Mouse (Mus musculus): ENCODE measurements around the gene Ccer2. TPM values are rescaled to one million over a fixed set of nuclear protein-coding genes. Genes with fewer than 3 reads are reported as not detected.
A peak's percentile ranks its signal among the peaks of the same experiment; 100 is the strongest.

Ccer2 gene
- polyA plus RNA-seq, 1 experiment: not detected

DNA sequence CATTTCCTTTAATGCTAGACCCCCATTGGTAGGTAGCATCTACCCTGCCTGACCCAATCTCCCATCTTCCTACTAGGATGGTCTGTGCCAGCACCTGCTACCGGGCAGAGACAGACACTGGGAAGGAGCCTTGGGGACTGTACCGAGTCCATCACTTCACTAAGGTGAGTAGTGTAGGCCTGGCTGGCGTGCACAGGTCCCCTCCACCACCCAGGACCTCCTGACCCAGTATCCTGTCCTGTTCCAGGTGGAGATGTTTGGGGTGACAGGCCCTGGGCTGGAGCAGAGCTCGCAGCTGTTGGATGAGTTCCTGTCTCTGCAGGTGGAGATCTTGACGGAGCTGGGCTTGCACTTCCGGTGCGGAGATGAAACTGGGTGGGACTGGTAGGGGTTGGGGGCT, 6.0 kb upstream of the Ccer2 start:
- no peak for DNase-seq (ENCODE audit: low spot score)

DNA sequence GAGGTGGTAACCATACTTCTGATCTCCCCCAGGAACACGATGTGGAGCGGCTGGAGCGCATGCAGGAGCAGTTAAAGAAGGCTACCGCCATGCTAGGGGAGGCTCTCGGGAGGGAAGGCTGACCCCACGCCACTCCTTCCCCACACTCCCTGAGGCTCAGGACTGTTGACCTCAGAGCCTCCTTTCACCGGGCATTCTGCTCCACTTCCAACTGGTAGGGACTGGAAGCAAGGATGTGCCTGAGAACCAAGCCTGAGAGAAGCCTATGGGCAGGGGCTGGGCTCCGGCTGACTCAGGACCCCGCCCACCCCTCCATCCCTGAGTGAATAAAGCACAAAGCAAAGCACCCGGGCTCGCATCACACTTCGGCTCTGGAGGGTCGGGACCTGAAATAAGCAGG, 2.6 kb downstream of the Ccer2 start:
- no peak for DNase-seq (ENCODE audit: low spot score)

DNA sequence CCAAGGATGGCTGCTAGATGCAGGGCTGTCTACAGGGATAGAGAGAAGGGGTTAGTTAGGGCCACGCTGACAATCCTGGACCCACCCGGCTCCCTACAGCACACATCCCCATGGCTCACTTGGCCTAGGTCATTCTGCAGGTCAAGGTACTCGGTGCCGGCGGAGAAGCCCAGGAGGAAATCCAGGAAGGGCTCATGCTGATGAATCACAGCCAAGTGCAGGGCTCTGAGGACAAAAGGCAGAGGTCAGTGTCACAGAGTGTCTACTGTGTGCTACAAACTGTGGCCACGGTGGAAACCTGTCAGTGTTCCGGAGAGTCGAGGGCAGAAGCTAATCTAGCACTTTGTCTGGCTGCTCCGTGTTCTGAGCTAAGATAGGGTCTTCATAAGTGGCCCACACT, 5.9 kb downstream of the Ccer2 start:
- no peak for DNase-seq (ENCODE audit: low spot score)

DNA sequence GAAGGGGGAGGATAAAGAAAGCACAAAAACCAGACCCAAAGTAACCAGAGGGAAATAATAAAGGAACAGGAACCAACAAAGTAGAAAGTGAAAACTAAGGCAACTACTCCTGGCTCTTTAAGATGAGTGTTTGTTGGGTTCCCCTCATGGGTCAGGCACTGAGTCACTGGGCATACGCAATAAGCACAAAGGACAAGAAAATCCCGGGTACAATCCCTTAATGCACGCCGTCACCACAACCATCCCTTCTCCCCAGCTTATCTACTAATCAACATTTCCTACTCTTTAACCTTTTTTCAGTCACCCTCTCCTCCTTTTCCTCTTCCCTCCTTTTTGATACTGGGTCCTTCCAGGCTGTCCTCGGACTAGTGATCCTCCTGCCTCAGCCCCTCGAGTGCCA, 9.2 kb downstream of the Ccer2 start:
- no peak for DNase-seq (ENCODE audit: low spot score)

DNA sequence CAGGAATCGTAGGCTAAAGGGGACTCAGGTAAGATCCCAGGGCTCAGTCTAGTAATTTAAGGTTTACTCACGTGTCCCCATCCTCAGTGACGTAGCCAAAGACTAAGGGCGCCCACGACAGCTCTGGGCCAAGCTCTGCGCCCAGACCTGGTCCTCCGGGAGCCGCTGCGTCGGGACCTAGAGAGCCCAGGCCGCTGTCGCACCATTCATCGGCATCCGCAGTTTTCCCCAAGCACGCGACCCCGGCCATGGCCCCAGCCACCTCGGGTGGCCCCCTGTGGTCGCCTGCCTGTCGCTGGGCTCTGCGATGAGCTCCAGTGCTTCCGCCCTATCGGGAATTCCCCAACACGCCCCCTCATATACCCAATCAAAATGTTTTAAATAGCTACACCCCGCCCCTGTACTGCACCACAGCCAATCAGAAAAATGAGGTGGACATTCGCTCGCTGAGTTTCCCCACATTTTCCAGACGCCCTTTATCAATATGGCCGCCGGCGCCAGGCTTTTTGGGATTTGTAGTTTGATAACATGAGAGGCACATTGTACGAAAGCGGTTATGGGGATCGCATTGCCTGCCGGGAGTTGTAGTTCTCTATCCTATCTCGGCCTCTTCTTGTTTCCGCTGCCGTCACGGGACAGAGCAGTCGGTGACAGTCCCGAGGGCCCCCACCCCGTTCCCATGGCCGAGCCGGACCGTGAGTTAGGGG, 10.4 kb downstream of the Ccer2 start, which contains the start of gene Sirt2:
Sirt2 (plus strand) TSS at position 563 of the 707 bp plus-strand sequence.
- DNase-seq (ENCODE audit: low spot score): peak; percentile 79

DNA sequence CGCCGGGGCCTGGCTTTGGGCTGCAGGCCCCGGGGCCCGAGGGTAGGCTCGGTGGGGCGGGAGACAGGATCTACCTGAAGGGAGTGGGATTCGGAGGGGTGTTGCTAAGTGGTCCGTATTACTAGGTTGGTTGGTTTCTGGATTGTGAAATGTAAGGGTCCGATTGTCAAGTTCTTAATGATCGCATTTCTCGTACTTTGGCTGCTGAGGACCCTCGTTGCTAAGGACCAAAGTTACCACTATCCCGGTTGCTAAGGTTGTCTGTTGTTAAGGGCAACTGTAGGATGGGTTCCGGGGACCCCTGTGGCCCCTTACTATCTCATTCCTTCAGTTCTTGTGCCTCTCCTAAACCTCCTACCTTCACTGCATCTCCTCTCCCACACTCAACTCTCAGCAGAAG, 10.9 kb downstream of the Ccer2 start:
- no peak for DNase-seq (ENCODE audit: low spot score)

DNA sequence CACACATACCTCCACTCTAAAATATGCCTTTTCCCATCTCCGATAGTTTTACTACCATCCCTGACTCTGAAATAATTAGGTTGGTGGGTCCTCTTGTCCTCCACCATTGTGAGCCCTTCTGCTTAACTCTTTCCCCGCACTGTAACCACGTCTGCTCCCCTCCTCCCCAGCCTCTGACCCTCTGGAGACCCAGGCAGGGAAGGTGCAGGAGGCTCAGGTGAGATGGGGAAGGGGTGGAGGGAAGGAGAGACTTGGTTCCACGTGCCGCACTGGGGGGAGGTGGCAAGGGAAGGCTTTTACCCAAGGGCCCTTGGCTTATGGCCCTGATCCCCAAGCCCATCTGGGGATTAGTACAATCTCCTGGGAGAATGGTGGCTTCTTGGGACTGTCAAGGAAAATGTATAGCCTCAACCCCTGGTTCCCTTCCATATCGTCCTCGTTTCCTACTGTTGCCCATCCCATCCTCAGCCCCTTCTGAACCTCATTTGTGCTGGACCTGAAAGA, 11.5 kb downstream of the Ccer2 start, which contains the start of gene Nfkbib:
Nfkbib (minus strand) TSS at position 51 of the 504 bp plus-strand sequence.
- DNase-seq (ENCODE audit: low spot score): no peak

GRCm38 (mm10) chr7:28769414-28769958, 13.5 kb downstream of the Ccer2 start:
- DNase-seq (ENCODE audit: low spot score): no peak

GRCm38 (mm10) chr7:28770309-28770708, 14.3 kb downstream of the Ccer2 start:
- DNase-seq (ENCODE audit: low spot score): no peak

DNA sequence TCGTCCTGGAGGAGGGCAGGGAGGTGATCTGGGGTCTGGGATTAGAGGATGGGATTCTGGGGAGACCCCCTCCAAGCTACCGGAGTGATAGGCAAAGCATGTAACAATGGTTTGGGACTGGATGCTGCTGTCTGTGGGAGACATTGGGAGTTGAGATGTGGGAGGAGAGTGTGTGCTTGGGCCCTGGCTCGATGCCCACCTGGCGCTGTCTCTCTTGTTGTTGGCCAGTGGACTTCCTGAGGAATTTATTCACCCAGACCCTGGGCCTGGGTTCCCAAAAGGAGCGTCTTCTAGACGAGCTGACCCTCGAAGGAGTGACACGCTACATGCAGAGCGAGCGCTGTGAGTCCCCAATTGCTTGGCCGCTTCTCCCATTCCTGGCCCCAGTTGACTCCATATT, 15.9 kb downstream of the Ccer2 start:
- no peak for DNase-seq (ENCODE audit: low spot score)

DNA sequence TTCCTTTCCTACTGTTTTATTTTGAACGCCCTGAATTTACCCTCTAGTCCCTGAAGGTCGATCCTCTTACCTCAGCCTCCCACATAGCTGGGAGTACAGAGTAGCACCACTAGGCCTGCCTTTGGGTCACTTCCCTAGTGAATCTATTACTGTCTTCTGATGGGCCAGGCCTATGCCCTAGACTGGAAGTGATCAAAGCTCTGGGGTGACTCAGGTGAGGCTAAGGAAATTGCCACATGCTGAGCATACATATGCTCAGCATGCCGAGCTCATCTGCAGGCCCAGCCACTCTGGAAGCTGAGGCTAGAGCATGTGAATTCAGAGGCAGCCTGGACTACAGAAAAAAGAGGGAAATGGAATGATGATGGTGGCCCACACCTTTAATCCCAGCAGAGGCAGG, 17.2 kb downstream of the Ccer2 start:
- DNase-seq (ENCODE audit: low spot score): no peak

DNA sequence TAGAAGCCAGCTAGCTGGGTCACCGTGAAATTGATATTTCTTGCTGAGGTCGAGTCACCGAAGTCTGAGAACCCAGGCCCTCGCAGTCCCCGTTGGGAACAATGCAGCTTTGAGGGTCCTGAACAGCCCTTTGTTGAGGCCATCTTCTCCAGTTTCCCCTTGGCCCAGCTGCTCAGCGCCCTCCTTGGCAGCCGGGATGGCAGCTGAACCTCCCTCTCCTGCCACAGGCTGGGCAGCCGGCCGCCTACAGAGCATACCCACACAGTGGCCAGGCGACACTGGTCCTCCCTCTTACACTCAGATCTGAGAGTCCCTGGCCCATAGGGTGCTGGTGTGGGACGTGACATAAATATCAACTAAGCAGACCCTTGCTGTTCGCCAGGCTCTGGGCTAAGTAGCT, 18.2 kb downstream of the Ccer2 start:
- DNase-seq (ENCODE audit: low spot score): no peak

GRCm38 (mm10) chr7:28775129-28775528, 19.2 kb downstream of the Ccer2 start:
- DNase-seq (ENCODE audit: low spot score): no peak

- no peak for DNase-seq (ENCODE audit: low spot score)
These were observed 22.9 kb downstream of the Ccer2 start for GRCm38 (mm10) chr7:28778825-28779224.

GRCm38 (mm10) chr7:28780067-28780658, 24.2 kb downstream of the Ccer2 start:
- peak; percentile 69 for DNase-seq (ENCODE audit: low spot score)

- DNase-seq (ENCODE audit: low spot score): no peak
These were observed 24.9 kb downstream of the Ccer2 start for GRCm38 (mm10) chr7:28780857-28781256.

- DNase-seq (ENCODE audit: low spot score): no peak
These were observed 25.3 kb downstream of the Ccer2 start for GRCm38 (mm10) chr7:28781261-28781663.

DNA sequence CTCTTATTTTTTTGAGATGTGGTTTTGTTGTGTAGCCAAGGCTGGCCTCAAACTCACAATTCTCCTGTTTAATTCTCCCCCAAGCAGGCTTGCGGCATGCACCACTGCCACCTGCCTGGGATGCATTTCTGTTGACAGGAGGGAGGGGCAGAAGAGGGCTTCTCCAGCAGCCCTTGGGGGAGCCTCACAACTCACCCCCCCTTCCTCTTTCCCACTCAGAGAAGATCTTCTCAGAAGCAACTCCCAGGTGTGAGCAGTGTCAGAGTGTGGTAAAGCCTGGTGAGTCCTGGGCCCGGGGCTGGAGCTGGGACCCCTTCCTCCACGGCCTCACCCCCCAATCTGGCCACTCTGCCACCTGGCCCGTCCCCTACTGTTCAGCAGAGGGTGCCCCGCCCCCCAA, 29.2 kb downstream of the Ccer2 start:
- DNase-seq (ENCODE audit: low spot score): no peak

GRCm38 (mm10) chr7:28787884-28788283, 31.9 kb downstream of the Ccer2 start:
- no peak for DNase-seq (ENCODE audit: low spot score)

GRCm38 (mm10) chr7:28788307-28789195, 32.6 kb downstream of the Ccer2 start, which contains the start of gene Rinl:
Rinl (plus strand) TSS chr7:28788969.
- no peak for DNase-seq (ENCODE audit: low spot score)

DNA sequence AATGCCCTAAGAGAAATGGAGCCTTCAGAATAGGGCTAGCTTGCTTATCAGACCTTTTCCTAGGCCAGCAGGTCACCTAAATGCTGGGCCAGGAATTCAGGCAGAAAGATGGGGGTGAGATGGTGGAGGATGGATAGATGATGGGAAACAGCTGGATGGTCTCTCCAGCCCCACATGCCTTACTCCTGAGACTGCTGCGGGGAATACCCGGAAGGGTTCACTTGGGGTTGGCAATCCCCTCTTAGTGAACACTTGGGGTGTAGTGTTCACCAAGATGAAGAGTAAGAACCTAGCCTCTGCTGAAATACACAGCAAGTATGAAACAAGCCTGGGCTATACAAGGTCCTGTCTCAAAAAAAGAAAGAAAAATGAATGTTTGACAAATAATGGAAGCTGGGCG, 33.3 kb downstream of the Ccer2 start:
- no peak for DNase-seq (ENCODE audit: low spot score)
